Mouse (Mus musculus) midbrain, embryonic 11.5 days (tissue): ENCODE measurements at regions not wholly inside any gene's neighbourhood (a gene's known extent, or its start where the extent isn't known, plus 50 kb on each side); places are given as distances from the start of the nearest gene placed in this dataset.

ENCODE experiments used
- ATAC-seq: fragments of 200-750 bp; cut with Nextera tagmentation; 2 replicates; pipeline ENCODE4 v1.8.0; 2017; ENCODE audit warnings: moderate TSS enrichment, moderate library complexity; ENCODE audit not compliant: low FRiP score
- DNase-seq: peaks from one replicate; pipeline ENCODE4 v3.0.0; 2015; ENCODE audit warnings: low spot score; ENCODE audit errors: missing footprints
- H3K27ac ChIP-seq: fragments of 300-500 bp; sonication (generic); 2 replicates; pipeline ENCODE4 v1.5.1; 2014; ENCODE audit warnings: low read depth, low read length
- H3K27me3 ChIP-seq: fragments of 300-500 bp; sonication (generic); 2 replicates; pipeline ENCODE4 v1.6.1; 2014; ENCODE audit warnings: mild to moderate bottlenecking, low read length, moderate library complexity, mixed read lengths; ENCODE audit not compliant: control insufficient read depth, insufficient read depth
- H3K36me3 ChIP-seq: fragments of 300-500 bp; sonication (generic); 2 replicates; pipeline ENCODE4 v1.6.1; 2014; ENCODE audit warnings: mild to moderate bottlenecking, low read length, moderate library complexity, mixed read lengths; ENCODE audit not compliant: control insufficient read depth, insufficient read depth
- H3K4me1 ChIP-seq: fragments of 300-500 bp; sonication (generic); 2 replicates; pipeline ENCODE4 v1.6.1; 2014; ENCODE audit warnings: low read length; ENCODE audit not compliant: control insufficient read depth, insufficient read depth
- H3K4me2 ChIP-seq: fragments of 300-500 bp; sonication (generic); 2 replicates; pipeline ENCODE4 v1.6.1; 2014; ENCODE audit warnings: mild to moderate bottlenecking, moderate library complexity
- H3K4me3 ChIP-seq: fragments of 300-500 bp; sonication (generic); 2 replicates; pipeline ENCODE4 v1.5.1; 2014; ENCODE audit warnings: low read depth, low read length
- H3K9ac ChIP-seq: fragments of 300-500 bp; sonication (generic); 2 replicates; pipeline ENCODE4 v1.6.1; 2014; ENCODE audit warnings: low read length
- H3K9me3 ChIP-seq: fragments of 300-500 bp; sonication (generic); 2 replicates; pipeline ENCODE4 v1.6.1; 2016; ENCODE audit warnings: low read length; ENCODE audit not compliant: control insufficient read depth
- WGBS: fragments of 180-500 bp; shearing (Covaris S2); extraction: QIAGEN DNeasy Blood & Tissue Kit; methylation state at CpG from one replicate; pipeline ENCODE4 v1.1.7; 2014; 5-methylcytosine and 5-hydroxymethylcytosine counted together

DNA sequence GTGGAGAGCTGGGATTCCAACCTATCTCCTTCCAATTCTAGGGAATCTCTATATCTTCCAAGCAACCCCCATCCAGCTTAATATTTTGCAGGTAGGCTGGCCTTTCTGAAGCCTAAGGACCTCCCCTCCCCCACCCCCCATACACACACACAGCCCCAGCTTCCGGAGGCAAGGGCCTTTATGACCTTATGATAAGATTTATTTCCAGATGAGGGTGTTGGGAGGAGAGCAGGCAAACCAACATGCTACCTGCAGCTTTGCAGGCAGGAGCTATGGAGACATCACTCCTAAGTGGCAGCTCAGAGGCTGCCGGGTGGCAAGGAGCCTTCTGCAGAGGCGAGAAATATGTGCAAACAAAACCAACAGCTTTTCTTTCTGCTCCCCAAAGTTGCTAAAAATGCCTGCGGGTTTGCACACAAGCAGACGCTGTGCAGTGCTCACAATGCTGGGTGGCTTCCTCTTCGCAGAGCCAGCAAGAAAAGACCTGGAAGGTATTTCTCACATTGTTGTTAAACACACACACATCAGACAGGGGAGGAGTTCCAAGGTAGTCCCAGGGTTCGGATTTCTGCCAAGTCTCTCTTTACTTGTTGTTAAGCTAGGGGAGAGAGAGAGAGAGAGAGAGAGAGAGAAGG lies 145.2 kb upstream of the Jun start:
- DNase-seq: no peak
- Histone ChIP-seq H3K27ac (no peak overlapping the region), H3K4me3 (no peak overlapping the region), H3K9me3 (no peaks in the 10 kb centered on the region), H3K4me2 (no peak overlapping the region), H3K27me3 (no peaks in the 10 kb centered on the region), H3K9ac (no peak overlapping the region), H3K4me1 (peaks cover 5% of the 10 kb centered on the region; the same call in 1 of the 2 replicates), H3K36me3 (no peaks in the 10 kb centered on the region)
- ATAC-seq: no peak
- 78% methylated on average over 7 of the region's 7 CpGs for whole genome bisulfite sequencing

DNA sequence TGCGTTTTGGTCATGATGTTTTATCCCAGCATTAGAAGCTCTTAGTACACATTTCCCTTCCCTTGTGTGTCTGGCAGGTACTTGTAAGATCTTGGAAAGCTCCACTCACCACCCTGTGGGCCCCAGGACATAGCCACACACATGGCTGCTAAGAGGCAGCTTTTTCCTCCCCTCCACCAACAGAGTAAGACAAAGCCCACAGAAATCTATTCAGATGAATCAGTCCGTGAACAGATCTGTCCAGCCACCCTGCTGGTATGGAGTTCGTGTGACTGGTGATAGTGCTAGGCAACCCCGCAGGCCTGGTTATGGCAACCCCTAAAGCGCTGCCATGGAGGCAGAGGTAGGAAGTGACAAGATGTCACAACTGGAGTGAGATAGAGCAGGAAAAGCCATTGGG lies 147.4 kb upstream of the Jun start:
- DNase-seq: no peak
- no peaks in the 10 kb centered on the region for H3K9me3 ChIP-seq
- no peak overlapping the region for H3K27ac ChIP-seq
- ATAC-seq: peak; percentile 59; the same call in 1 of the 2 replicates
- peaks cover 5% of the 10 kb centered on the region; the same call in 1 of the 2 replicates for H3K4me1 ChIP-seq
- H3K9ac ChIP-seq: no peak overlapping the region
- H3K4me3 ChIP-seq: no peak overlapping the region
- no peaks in the 10 kb centered on the region for H3K27me3 ChIP-seq
- WGBS: 51% methylated on average over 5 of the region's 5 CpGs
- H3K36me3 ChIP-seq: no peaks in the 10 kb centered on the region
- H3K4me2 ChIP-seq: no peak overlapping the region

DNA sequence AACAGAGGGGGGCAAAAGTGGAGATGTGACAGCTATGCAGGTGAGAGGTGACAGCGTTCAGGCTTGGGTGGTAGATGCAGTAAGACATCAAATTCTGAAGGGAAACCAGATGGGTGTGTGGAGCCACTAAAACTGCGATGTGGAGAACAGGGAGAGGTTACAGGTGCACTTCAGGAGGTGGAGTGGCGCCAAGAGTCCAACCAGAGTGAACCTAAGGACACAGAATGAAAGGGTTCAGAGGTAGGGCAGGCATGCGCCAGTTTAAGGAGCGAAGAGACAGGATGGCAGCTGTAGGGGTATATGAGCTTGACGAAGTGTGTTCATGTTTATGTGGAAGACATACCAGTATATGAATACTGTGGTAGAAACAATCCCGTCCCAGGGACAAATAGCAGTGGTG lies 148.1 kb upstream of the Jun start:
- Histone ChIP-seq H3K9me3 (no peaks in the 10 kb centered on the region), H3K4me2 (no peak overlapping the region), H3K4me1 (peaks cover 5% of the 10 kb centered on the region; the same call in 1 of the 2 replicates), H3K27ac (no peak overlapping the region), H3K36me3 (no peaks in the 10 kb centered on the region), H3K4me3 (no peak overlapping the region), H3K27me3 (no peaks in the 10 kb centered on the region), H3K9ac (no peak overlapping the region)
- ATAC-seq (no peak), DNase-seq (no peak)
- WGBS: 93% methylated on average over 7 of the region's 7 CpGs

DNA sequence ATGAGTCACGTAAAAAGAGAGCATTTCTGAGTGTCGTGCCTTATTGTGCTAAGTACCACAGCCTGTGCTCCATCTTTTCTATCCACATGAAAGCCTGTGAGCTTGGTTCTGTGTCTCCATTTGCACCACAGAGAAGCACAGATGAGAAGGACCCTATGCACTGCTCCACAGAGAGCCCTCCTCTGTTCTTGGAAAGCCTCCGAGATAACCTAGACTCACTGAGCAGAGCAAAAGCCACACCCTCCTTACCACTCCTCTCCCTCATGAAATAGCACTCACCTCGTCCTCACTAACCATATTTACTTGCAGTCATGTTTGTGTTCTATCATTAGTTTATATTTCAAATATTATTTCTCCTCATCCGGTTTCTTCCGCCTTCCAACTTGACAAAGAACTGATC lies 150.5 kb upstream of the Jun start:
- WGBS: 87% methylated on average over 6 of the region's 6 CpGs
- no peak overlapping the region for H3K4me2 ChIP-seq
- H3K4me1 ChIP-seq: peaks cover 5% of the 10 kb centered on the region; the same call in 1 of the 2 replicates
- no peaks in the 10 kb centered on the region for H3K9me3 ChIP-seq
- H3K27me3 ChIP-seq: no peaks in the 10 kb centered on the region
- no peak for DNase-seq
- no peak overlapping the region for H3K27ac ChIP-seq
- H3K9ac ChIP-seq: no peak overlapping the region
- no peak for ATAC-seq
- no peak overlapping the region for H3K4me3 ChIP-seq
- no peaks in the 10 kb centered on the region for H3K36me3 ChIP-seq

DNA sequence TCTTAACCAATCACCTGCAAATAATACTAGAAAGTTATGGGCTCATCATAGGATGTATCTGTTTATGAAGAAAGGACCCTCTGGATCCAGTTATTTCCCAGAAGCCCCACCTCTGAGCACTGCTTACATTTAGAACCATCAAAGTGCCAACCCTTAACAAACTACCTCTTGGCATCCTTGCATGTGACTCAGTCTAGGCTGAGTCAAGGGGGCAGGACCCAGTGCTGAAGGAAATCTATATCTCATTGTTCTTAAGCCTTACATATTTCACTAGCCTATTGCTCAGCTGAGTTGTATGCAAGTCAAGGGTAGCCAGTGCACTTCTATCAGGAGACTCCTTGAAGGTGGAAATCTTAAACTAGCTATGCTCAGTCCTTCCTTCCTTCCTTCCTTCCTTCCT lies 151.6 kb upstream of the Jun start:
- no peak overlapping the region for H3K4me3 ChIP-seq
- H3K4me2 ChIP-seq: no peak overlapping the region
- H3K36me3 ChIP-seq: no peaks in the 10 kb centered on the region
- no peak overlapping the region for H3K27ac ChIP-seq
- H3K4me1 ChIP-seq: peaks cover 5% of the 10 kb centered on the region; the same call in 1 of the 2 replicates
- ATAC-seq (no peak), DNase-seq (no peak)
- H3K27me3 ChIP-seq: no peaks in the 10 kb centered on the region
- no peak overlapping the region for H3K9ac ChIP-seq
- H3K9me3 ChIP-seq: no peaks in the 10 kb centered on the region

DNA sequence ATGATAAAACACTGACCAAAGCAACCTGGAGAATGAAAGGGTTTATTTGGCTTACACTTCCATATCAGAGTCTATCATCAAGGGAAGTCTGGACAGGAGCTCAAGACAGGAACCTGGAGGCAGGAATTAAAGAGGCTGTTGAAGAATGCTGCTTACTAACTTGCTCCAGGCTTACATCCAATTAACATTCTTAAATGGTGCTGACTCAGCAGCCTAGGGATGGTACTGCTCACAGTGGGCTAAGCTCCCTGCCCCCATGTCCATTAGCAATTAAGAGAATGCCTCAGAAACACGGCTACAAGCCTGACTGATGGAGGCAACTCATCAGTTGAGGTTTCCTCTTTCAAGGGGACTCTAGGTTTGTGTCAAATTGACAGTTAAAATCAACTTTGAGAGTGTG lies 153.3 kb upstream of the Jun start:
- ATAC-seq: no peak
- Histone ChIP-seq H3K4me1 (no peaks in the 10 kb centered on the region; the same call in 1 of the 2 replicates), H3K27me3 (no peaks in the 10 kb centered on the region), H3K36me3 (no peaks in the 10 kb centered on the region), H3K9ac (no peak overlapping the region), H3K27ac (no peak overlapping the region), H3K4me2 (no peak overlapping the region), H3K4me3 (no peak overlapping the region), H3K9me3 (no peaks in the 10 kb centered on the region)
- 79% methylated on average over 1 of the region's 1 CpGs for WGBS
- DNase-seq: no peak

DNA sequence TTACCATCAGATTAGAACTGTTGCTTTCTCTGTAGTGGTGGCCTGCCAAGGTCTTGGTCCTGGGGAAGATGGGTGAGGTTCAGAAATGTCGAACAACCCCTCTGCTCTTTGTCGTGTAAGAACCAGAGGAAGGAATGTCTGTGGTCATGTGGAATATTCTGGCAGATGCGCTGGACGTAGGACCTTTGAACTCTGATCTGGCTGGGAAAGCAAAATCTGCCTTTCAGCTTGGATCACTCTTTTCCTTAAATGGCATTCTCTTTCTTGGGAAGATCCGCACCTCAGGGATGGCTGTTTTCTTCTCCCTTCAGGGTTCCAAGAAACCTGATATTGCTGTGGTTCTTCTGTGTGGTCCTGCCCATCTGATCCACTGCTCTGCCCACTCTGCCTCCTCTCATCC lies 155.8 kb upstream of the Jun start:
- 81% methylated on average over 5 of the region's 5 CpGs for WGBS
- Histone ChIP-seq H3K4me3 (no peak overlapping the region), H3K36me3 (no peaks in the 10 kb centered on the region), H3K27me3 (no peaks in the 10 kb centered on the region), H3K27ac (no peak overlapping the region), H3K9me3 (no peaks in the 10 kb centered on the region), H3K4me2 (no peak overlapping the region), H3K9ac (no peak overlapping the region), H3K4me1 (no peaks in the 10 kb centered on the region; the same call in 1 of the 2 replicates)
- no peak for ATAC-seq
- no peak for DNase-seq

DNA sequence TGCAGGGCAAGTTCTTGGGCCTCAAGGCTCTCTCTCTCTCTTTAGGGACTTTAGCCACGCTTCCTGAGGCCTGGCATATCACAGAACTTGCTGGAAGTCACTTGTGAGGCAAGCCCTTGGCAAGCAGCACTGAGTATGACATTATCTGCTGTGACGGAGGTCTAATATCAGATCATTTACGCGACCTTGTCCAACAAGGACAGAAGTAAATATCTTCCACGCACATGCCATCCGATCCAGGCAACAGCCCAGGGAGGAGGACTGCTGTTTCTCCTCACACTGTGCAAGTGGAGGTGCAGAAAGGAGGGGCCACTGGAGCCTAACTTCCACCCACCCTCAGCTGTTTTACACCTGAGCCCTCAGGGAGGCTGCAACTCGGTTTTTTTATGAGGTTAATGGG lies 156.8 kb upstream of the Jun start:
- peak; percentile 61 for DNase-seq
- no peak for ATAC-seq
- H3K36me3 ChIP-seq: no peaks in the 10 kb centered on the region
- H3K9ac ChIP-seq: no peak overlapping the region
- WGBS: 90% methylated on average over 7 of the region's 7 CpGs
- H3K4me3 ChIP-seq: no peak overlapping the region
- H3K4me1 ChIP-seq: no peaks in the 10 kb centered on the region; the same call in 1 of the 2 replicates
- H3K27me3 ChIP-seq: no peaks in the 10 kb centered on the region
- H3K9me3 ChIP-seq: no peaks in the 10 kb centered on the region
- no peak overlapping the region for H3K4me2 ChIP-seq
- no peak overlapping the region for H3K27ac ChIP-seq

DNA sequence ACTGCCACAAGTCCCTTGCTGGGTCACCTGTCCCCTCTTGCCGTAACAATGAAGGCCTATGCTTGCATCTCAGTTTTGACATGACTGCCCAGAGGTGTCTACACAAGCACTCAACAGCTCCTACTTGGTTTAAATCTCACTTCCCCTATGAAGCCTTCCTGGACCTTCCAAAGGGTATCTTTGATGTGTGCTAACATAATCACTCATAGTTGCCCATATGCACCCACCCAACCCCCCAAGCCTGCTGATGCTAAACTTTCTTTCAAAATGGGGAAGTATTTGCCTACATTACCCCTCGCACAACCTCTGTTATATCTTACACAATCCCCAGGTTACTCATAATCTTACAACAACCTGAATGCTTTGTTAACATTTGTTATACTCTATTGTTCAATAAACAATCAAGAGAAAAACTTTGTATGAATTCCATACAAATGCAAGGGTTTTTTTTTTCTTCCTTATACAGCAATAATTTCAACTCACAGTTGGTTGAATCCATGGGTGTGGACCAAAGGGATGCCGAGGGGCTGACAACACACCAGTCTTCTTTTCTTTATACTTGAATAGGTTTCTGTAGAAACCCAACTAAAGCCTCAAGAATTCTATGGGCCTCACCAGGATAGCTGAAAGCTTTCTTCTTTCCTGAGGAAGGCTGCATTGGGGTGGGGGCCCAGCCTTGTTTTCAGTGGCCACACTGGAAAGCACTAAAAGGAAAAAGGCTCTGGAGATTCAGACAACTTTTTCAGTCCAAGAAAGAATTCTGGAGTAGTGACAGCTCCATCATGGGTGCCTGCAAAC lies 157.5 kb upstream of the Jun start:
- Histone ChIP-seq H3K36me3 (no peaks in the 10 kb centered on the region), H3K4me2 (no peak overlapping the region), H3K4me3 (no peak overlapping the region), H3K9ac (no peak overlapping the region), H3K4me1 (no peaks in the 10 kb centered on the region; the same call in 1 of the 2 replicates), H3K9me3 (no peaks in the 10 kb centered on the region), H3K27ac (no peak overlapping the region), H3K27me3 (no peaks in the 10 kb centered on the region)
- WGBS: 72% methylated on average over 3 of the region's 3 CpGs
- ATAC-seq: no peak
- DNase-seq: no peak
